Mouse (Mus musculus) kidney, adult 9 months (tissue): ENCODE measurements around the gene Ppfia4.

Source experiments
- DNase-seq: peaks from one replicate; pipeline ENCODE4 v3.0.0; 2022

Ppfia4 gene

DNA sequence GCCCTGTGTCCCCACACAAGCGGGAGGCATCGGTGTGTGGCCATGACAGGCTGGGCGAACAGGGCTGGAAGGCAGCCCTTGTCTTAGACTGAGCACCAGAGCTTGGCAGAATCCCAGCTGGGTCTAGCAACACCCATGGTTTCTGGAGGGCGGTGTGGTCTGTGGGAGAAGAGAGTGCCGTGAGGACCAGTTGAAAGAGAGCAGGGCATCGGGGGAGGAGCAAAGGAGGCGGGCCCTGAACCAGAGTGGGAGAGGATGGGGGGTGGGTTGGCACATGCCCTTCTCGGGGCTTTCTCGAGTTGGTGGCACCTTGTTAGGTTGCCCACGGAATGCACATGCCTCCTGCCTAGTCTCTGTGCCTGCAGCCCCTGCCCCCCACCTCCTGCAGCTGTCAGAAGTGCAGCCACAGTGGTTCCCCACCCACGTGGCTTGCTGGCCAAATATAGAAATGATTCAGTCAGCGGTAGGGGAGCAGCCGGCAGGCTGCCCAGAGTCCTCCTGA, at the start of gene Ppfia4:
TSS of gene Ppfia4 (minus strand) at position 159 of the 502 bp plus-strand sequence.
- DNase-seq, result no peak

DNA sequence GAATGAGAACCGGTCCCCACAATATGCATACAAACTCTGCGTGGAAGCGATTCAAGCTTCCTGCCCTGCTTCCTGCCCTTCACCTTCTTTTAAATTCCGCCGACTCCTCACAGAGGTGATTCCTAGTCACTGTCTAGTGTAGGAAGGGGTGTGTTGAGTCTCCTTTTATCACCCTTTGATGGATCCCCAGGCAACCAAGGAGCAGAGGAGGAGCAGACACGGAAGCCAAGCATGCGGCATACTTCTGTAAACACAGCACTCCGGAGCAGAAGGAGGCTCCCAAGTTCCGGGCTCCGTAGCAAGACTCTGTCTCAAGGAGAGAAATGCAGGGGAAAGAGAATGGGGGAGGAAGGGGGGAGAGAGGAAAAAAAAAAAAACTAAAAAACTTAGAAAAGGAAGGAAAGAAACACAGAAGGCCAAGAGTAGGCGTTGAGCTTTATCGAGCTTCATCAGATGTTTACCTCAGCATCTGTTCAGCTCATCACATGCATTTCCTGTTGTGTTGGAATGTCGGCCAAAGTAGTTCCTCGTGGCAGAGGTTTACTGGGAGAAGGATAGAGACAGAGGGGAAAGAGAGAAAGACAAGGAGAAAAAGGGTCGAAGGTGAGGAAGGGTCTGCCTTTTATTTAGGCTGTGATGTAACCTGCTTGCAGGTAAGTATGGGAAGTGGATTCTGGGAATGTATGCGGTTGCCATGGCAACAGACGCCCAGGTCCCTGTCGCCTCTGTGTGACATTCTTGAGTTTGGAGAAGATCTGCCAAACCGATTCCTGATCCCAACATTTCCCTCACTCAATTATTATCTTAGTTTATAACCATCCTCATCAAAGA, 49.3 kb upstream of the Ppfia4 start:
- no peak for DNase-seq

DNA sequence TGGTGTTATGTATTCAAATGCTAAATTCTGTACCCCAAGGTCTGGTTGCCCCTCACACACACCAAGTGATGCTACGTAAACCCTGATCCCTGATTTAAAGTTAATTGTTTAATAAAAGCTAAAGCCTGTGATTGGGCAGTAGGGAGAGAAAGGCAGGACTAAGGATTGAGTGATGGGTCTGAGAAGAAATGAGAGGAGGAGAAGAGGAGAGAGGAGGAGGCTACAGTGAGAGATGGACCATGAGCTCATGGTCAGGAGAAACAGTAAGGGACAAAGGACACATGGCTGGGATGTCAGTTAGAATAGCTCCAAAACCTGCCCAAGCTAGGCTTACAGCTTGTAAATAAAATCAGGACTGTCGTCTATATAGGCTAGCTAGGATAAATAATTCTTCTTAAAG, 48.3 kb upstream of the Ppfia4 start:
- DNase-seq, result no peak

DNA sequence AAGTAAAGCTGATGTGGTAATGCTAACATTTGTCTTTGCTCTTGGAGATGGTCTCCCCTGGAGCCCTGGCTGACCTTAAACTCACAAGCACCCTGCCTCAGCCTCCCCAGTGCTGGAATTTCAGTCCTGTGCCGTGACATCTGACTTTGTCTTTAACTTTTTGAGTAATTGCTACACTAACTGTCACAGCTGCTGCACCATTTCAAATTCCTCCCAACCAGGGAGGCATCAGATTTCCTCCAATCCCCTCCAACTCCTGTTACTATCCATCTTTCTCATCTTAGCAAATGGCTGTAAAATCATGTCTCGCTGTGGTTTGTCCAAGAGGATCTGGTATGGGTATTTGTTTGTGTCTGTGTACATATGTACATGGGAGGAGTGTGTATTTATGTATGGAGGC, 41.4 kb upstream of the Ppfia4 start:
- no peak for DNase-seq

DNA sequence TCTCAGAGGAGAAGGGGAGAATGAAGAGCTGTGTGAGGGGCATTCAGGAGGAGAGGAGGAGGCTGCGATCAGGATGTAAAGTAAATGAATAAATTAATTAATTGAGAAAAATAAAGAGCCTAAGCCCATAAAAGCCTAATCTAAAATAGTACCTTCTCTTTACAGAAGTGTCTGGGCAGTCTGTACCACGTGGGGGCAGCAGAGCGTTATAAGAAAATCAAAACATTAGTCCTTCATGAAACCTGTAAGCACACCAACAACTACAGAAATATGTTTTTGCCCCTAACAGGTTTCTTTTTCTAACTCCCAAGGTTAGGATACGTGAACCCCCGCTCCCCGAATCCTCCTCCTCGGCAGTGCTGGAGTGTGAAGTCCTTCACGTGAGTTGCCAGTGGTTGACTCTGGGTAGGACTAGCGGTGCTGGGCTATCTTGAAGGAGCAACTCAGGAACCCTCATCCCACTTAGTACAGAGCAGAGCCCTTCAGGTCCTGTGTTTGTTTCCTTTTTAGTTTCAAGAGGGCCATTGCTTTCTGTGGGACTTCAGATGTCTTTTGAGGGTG, 36.1 kb upstream of the Ppfia4 start:
- DNase-seq, result peak; percentile 80

DNA sequence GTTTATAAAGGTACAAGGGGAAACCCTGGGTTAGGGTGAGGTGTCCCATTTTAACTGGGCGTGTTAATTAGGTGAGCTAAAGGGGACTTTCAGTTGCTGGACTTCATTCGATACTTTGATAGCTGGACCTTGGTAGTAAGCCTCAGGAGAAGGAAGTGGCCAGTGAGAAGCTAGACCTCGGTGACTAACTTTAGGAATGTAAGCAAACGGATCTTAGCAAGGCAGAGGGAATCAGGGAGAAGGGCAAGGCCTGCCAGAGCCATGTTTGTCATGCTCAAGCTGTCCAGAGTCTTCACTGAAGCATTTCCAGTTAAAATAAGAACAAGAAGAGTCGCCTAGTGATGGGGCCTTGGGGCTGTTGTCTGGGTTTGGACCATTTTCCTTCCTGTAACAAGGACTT, 32.8 kb upstream of the Ppfia4 start:
- no peak for DNase-seq

DNA sequence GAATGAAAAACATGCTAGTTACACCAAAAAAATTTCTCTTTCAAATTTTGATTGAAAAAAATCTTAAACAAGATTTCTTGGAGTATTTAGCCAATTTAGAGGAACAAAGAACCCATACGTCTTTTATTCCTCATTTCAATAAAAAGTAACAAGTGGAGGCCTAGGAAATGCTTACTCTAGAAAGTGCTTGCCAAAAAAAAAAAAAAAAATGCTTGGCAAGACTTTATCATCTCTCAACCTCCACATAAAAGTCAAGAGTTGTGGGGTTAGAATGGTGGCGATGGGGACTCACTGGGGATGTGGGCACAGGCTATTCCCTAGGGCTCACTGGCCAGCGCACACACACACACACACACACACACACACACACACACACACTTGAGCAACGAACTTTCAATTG, 30.5 kb upstream of the Ppfia4 start:
- no peak for DNase-seq

DNA sequence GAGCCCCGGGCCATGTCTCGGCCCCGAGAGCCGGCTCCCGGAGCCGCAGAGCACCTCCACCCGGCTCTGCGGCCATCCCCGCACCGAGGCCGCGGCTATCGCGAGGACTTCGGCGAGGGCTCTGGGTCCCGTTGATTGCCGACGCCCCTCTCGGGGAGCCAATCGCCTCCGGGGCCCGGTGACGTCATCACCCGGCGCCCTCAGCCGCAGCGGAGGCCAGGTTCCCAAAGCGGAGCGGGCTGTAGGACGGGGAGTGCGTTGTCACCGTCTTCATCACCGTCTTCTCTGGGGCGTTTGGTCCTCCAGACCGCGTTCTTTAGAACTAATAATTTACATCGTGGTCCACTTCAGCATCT, 29.1 kb upstream of the Ppfia4 start, which contains the start of gene Tmem183a:
TSS of gene Tmem183a (minus strand) at position 123 of the 356 bp plus-strand sequence.
- peak; percentile 96 for DNase-seq

DNA sequence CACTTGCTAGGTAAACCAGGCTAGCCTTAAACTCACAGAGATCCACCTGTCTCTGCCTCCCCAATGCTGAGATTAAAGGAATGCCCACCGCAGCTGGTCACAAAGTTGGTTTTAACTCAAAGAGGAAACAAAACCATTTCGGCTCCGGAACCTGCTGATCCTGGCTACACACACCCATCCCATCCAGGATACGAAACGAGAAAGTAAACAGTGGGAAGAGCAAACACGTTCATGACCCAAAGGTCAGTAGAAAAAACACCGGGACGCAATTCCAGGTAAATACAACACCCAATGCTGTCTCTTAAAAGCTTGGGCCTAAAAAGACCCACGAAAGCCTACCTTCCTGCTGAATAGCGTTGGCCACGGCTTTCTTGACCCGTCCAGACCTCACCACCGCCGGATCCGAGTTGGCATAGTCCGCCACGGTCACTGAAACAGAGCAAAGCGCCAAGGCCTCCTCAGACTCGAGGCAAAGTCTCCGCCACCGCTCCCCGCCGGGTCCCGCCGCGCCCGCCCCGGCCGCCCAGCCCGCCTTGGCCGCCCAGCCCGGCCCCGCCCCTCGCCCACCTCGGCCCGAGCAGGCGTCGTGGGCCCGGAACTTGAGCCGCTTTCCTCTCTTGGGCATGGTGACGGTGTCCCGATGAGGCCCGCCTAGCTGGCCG, 28.6 kb upstream of the Ppfia4 start:
- no peak for DNase-seq

DNA sequence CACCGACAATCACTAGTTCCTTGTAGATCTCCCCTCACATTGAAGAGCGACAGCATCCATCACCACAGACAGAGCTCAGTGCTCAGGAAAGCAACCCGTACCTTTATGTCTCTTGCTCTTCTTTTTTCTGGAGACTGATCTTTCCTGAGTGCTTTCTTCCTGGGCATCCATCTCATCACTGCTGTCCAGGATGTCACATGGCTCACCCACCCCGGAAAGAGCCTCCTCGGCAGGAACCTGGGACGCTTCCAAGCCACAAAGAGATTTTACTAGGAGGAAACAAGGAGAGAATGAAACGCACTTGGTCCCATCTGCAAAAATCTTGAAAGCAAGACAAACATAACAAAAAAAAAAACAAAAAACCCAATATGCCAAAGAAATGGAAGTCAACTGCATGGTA, 27.9 kb upstream of the Ppfia4 start:
- no peak for DNase-seq

DNA sequence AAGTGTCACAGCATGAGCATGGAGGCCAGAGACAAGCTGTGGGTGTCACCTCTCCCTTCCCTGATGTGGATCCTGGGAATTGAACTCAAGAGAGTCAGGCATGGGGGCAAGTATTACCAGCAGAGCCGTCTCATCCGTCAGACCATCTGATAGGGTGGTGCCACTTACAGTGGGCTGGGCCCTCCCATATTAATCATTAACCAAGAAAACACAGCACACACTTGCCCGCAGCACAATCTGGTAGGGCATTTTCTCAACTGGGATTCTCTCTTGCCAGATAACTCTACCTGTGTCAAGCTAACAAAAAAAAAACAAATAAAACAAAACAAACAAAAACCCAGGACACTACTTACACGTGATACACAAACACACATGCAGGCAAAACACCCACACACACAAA, 24.7 kb upstream of the Ppfia4 start:
- DNase-seq, result peak; percentile 49

DNA sequence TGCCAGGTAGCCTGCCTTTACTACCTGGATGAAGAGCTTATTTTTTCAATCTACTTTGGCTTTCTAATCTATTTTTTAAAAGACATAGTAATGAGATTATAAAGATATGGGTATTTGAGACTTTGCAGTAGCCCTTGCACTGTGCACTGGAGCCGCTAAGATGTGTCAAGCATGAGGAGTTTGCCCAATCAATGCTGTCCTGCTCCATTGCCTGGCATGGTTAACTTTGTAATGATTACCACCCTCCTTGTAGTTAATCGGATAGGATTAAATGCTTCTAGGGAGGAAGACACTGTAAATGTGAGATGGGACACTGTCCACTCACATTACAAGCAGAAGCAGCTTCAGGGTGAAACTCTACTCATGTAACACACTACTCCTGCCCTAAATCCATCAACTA, 20.6 kb upstream of the Ppfia4 start:
- DNase-seq, result peak; percentile 77

DNA sequence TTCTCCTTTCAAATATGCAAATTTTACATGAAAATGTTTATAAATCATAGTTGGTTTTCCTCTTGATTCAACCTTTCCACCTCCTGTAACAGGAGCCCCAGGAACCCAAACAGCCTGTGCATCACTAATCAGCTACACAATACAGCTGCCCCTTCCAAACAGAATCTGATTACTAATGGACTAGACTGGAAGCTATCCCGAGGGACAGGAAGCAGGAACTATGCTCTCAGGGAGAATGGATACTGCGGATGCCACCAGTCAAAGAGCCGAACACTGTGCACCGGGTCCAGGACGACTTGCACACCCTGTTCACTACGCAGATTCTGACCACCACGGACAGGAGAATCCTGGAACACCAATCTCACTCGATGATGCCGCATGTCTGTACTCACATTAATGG, 15.1 kb upstream of the Ppfia4 start:
- no peak for DNase-seq

DNA sequence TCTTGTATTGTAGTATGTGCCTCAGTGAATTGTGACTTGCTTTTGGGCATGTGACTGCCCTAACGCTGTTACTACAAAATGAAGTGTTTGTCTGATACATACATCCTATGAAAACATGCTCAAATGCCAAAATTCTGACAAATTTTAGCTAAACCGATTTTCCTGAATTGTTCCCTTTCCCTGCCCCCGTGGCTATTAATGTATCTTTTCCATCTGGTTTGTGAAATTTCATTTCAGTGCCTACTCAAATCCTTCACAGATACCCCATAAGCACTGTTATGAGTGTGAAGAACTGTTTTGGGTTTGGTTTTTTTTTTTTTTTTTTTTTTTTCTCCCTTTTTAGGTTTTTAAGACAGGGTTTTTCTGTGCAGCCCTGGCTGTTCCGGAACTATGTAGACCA, 12.3 kb upstream of the Ppfia4 start:
- no peak for DNase-seq

DNA sequence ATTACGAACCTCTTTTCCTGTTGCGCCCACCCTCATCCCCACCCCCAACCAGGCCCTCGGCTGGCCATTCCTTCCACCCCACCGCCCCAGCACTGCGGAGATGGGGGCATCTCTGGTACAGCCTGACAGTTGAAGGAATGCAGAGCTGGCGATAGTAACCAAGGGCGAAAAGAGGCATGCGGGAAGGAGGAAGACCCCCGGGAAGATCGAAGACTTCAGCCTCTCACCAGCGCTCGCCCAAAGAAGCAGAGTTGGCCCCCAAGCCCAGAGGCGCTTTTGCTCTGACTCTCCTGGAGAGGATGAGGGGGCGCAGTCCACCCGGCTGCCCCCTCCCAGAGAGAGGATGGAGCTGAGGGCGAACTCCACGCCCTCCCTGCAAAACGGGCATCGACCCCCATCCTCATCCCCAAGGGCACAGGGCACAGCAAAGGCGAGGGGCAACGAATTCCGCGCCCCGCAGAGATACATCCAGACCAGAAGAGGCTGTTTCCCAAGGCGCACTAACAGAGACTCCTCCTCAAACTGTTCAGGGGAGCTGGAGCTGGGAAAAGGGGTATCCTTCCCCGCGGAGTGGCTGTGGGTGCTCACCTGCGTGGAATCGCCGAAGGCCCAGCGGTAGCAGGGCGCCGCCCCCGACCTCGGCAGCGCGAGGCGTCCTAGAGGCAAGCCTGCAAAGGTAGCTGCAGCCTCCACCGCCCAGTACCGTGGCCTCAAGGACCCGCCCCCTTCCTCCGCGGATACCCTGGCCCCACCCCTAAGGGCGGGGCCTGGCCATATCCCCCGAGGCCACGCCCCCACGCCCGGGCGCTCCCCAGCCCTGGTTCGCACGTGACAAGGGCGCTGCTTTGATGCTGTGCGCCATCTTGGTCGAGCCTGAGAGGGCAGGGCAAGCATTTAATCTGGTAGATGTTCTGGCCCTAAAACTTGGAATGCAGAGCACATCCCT, 11.6 kb upstream of the Ppfia4 start:
- peak; percentile 64 for DNase-seq

DNA sequence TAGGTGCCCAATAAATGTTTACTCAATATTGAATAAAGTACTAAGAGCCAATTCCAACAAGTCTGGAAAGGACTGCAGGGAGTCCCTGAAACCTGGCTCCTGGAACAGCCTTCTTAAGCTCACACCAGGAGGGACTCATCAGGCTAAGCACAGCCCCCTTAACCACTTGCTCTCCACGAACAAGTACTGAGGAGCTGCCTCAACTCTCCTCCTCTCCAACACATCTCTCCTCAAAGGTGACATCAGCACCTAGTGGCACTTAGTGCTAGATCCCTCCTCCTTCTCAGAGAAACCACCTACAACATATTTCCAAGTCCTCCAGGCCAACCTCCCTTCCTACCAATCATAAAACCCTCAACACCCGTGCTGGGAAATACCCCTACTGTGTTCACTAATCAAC, 10.8 kb upstream of the Ppfia4 start:
- DNase-seq, result no peak

DNA sequence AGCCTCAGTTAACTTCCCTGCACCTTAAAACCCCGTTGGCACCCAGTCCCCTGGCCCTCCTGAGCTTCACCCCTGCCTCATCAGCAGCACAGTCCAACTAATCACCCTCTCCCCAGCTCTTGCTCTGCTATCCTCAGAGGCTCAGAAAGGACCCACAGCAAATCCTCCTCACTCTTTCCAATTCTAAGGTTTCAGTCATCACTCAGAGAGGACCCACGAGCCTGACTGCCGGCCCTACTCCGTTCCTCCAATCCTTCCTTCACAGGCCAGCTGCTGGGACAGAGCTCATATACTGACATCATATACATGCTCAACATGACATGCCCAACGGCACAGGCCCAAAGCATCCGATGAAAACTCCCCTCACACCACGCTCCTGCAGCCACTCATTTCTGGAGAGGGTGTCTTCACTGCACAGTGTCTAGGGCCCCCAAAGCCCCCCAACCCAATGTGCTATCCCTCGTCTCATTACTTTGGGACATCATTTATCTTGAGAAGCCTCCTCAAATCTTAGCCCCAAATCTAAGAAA, 10.1 kb upstream of the Ppfia4 start:
- no peak for DNase-seq

DNA sequence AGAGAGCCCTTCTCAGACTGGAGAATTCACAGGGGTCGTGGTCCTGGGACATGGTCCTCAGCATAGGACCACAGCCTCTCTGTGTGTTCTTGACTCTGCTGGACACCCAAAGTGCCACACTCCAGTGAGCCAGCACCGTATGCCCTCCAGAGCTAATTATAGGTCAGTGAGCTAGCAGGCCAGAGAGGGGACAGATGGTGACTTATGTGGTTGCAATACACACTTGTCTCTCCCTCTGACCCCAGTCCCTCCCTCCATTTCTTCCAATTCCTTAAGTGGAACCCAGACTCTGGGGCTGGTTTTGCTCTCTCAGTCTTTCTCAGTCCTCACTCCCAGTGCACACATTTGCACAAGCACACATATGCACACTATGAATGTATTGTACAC, 9.5 kb upstream of the Ppfia4 start:
- no peak for DNase-seq

DNA sequence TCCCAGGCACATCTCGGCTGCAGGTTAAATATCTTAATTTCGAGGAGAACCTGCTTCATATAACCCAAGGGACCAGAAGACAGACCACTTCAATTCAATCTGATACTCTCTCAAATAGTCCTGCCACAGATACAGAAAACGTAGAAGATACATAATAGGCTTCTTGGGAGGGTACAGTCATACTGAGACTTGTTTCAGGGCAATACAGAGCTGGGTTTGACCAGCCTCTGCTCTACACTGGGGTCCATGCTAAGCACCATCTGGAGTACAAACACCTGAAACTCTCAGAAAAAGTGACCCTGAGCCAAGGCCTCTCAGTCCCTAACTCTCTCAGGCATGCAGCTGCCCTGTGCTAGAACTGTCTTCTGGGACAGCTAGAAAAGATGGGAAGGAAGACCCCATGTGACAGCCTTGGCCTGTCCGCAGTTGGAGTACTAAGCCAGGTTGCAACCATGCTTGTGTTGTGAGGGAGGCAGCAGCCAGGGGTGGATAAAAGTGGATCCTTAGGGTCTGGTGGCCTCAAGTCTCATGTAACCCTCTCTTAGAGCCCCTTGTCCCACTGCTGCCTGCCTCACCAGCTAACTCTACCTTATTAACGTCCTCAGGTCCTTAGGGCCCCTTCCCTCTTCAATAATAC, 9.0 kb upstream of the Ppfia4 start:
- no peak for DNase-seq

DNA sequence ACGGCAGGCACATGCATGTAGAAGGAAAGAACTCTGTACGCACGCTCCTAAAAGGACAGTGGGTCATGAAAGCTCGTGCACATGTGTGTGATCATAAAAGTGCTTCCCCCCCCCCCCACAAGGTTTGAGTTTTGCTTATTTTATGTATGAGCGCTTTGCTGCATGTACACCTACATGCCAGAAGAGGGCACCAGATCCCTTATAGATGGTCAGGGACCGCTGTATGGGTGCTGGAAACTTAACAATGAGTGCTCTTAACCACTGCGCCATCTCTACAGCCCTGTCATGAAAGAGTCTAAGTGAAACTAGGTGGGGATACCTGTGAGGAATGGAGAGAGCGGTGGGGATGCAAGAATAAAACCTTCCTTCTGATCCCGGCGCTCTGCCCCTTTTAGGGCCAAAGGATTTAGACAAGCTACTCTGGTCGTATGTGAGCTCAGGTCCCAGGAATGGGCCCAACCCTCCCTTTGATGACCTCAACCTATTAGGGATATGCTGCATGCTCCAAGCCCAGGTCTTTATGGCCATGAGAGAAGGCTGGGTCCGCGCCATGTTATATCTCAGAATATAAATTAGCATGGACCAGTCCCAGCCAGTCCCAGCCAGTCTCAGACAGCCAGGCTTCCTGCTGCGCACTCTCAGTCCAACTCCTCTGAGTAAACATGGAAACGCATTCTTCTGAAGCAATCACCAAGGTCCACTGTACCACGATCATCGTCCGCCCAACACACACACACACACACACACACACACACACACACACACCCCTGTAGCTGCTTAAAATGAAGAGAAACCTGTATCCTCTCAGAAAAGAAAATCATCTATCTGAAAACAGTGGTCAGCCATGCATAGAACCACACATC, 7.3 kb upstream of the Ppfia4 start:
- no peak for DNase-seq

DNA sequence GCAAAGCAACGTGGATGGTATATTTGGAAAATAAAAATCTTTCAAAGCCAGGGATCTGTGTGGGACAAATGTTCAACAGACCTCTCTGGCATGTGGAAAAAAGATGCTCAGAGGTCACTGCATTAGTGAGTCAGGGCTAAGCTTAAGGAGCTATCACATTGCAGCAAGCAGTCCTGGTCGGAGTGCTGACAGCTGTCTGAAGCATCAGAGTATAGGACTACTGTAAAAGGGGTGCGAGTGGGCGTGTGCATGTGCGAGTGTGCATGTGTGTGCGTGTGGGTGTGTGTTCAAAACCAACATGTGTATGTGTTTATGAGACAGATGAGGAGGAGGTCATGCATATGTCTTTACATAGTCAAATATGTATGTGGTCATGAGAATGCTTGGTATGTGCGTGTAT, 6.4 kb upstream of the Ppfia4 start:
- DNase-seq, result no peak
